Mouse (Mus musculus) olfactory bulb, adult 2 months (tissue): ENCODE data around the gene RPS10-NUDT3.

Experiments used
- CTCF ChIP-seq: fragments of 200-500 bp; IDR thresholded peaks from 2 replicates; pipeline ENCODE4 v1.5.1; 2012; ENCODE audit warnings: low read depth, mild to moderate bottlenecking, low read length, moderate library complexity; ENCODE audit not compliant: insufficient read depth
- POLR2A ChIP-seq: fragments of 200-500 bp; IDR thresholded peaks from 2 replicates; pipeline ENCODE4 v1.6.1; 2012; ENCODE audit warnings: mild to moderate bottlenecking, low read depth, low read length, moderate library complexity; ENCODE audit not compliant: insufficient read depth

DNA sequence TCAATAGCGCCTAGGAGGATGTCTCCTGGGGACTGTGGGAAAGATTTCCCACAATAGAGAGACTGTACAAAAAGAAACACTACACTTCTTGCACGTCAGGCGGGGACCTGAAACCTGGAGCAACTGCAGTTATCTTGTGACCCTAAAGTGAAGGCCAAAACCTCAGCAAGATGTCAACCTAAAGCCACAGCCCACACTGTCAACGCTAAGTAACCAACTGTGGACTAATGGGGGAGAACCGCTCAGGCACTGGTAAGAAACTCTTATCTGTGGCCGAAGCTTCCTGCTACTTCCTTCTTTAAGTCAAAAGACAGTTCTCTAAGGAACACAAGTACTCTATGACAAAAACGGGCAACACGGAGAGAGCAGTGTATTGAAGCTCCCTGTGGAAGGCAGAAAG, 46.8 kb downstream of the RPS10-NUDT3 start:
- no peak for TF ChIP-seq POLR2A
- TF ChIP-seq CTCF, result no peak
